Mouse (Mus musculus): Measurements from ENCODE around the gene Hspbp1.

Hspbp1 gene

DNA sequence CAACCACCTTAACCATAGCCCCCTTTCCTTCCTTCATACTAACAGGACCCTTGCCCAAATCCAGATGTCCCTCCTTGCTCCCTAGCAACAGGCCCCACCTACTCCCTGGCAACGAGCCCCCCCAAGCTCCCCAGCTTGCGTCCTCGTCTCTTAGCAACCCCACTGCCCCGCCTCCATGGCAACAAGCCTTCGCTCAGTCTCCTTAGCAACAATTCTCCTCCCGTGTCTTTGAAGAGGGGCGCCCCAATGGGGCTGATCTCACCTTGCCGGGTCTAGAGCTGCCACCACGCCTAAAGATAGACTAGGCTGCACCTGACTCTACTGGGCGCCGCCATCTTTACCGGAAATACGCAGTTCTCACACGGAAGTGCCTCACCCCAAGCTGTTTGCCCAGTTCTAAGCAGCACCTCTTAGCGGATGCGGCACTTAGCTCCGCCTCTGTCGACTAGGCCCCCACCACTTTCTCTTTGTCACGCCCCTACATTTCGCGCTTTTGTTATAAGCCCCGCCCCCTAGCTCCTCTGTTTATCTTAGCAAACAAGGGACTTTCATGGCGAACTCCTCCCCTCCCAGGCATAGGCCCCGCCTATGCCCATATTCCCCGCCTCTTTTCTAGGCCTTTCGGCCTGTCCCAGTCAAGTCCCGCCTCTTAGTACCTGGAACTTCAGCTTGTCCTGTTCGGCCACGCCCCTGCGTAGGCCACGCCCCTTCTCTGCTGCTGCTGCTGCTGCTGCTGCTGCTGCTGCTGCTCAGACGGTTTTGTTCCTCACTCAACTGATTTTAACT lies at the start of gene Hspbp1:
Gene Hspbp1, minus strand, starts transcription at position 437 of the 786 bp plus-strand sequence.
- DNase-seq: peak; percentile 88

DNA sequence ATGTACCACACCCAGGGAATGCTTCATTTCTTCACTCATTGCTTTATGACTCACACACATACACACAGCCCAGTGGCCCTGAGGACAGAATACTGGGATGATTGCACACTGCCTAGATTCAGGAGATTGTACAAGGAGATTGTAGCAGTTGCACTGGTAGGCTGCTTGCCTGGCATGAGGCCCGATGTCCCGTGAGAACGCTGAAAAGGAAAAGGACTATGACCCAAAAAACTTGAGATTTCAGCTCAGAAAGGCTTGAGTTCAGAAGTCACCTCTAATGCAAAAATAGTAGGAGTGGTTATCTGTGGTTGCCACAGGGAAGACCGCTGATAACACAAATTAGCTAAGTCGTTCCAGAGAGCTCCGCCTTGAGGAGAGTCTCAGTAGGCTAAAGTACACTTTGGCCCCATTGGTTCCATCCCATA lies 48.1 kb upstream of the Hspbp1 start:
- DNase-seq: no peak

DNA sequence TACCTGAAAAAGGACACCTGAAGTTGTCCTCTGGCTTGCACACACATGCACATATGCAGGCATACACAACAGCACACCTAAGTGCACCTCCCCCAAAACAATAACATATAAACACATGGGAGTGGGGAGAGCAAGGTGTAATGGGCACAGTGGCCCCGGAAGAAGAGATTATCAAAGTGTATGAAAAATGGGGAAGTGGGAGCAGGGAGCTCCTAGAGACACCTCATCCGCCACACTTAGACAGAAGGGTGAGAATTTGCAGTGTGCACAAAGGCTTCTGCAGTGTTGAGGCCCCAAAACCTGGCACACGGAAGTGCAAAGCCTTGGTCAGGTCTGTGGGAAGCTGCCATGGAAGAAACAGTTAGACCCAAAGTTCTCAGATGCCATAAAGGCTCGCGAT lies 46.2 kb upstream of the Hspbp1 start:
- no peak for DNase-seq

DNA sequence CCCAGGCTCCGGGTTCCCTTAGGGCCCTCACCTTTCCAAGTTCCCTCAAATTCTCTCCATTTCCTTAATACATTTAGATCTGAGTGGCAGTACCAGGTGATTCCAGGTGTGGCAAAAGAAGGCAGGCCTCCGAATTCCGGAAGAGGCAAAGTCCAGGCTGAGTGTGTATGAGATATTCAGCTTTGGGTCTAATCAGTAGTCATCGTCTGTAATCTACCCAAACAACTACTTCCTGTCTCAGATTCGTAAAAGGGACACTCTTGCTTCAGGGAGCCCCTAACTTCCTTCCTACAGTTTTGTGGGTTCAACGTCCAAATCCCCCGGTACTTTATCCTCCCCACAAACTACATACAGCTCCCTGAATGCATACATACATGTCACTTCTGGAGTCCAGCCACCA lies 40.3 kb upstream of the Hspbp1 start, which contains the start of gene Tmem150b:
Gene Tmem150b, minus strand, starts transcription at position 81 of the 400 bp plus-strand sequence.
- DNase-seq: no peak

DNA sequence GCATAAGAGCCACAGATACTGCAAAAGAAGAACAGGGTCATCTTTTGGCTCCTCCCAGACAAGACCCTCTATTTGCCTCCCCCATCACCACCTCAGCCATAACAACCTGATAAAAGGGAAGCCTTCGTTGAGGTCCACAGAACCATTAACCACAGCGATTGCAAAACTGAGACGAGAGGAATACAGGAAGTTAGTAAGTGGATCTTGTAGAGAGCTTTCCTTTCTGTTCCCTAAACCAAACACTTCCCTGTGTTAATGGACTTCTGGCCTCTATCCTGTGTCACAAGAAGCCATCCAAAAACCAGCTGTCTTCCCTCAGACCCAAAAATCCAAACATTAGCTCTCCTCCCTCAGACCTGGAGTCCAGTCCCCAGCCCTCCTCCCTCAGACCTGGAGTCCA lies 39.5 kb upstream of the Hspbp1 start:
- no peak for DNase-seq

DNA sequence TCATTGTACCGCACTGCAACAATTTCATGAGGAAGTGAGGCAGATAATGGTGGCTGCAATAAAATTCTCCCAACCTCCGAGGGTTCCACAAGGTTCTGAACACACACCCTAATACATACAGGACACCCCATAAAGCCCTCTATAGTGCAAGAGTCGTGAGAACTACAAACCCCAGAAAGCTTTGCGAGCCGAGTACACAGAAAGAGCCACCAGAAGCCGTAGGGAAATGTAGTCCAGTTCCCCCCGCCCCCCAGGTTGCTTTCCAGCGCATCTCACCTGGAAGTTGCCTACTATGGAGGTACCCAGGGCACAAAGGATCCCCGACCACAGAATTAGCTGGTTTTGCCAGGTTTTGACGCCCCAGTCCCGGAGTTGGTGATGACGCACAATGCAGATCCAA lies 38.6 kb upstream of the Hspbp1 start:
- peak; percentile 32 for DNase-seq

DNA sequence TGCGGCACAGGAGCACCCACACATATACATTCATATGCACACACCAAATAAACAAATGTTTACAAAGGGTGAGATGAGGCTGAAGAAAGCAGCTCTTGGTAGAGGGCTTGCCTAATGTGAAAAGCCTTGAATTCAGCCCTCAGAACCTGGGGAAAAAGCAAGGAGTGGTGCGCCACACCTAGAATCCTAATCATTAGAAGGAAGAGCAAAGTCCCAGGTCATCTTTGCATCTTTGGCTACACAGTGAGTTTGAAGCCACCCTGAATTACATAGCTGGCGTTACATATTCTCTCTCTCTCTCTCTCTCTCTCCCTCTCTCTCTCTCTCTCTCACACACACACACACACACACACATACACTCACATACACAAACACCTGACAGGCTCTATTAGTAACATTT lies 34.4 kb upstream of the Hspbp1 start:
- no peak for DNase-seq

DNA sequence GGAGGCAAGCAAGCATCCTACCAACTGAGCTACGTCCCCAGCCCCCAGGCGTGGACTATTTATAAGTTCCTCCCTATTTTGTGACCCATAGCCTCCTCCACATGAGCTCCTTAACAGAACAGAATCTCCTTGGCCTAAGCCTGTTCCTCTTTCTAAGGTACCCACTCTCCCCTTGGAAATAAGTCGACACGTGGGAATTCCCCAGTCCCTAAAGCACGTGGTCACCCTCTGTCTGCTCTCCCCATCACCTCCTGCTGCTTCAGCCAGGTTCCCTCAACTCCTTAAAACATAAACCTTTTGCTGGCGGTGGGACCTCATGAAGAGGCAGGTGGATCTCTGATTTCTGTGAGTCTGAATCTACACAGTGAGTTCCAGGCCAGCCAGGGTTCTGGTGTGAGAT lies 32.1 kb upstream of the Hspbp1 start:
- DNase-seq: no peak

DNA sequence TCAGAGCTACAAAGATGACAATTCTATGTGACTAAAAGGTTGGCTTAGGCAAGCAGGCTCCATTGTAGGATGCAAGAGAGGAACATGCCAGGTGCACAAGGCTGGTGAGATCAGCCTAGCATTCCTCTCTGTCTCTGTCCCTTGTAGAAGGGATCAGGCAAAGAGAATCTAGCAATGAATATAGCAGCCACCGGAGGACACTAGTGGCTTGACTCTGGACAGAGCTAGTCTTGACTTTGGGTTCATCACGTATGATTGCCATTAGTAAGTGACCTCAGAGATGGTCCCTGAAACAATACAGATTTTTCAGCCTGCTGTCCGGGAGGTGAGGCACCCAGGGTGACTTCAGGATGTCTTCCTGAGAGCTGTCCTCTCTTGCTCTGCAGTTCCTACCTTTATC lies 27.7 kb upstream of the Hspbp1 start:
- no peak for DNase-seq

DNA sequence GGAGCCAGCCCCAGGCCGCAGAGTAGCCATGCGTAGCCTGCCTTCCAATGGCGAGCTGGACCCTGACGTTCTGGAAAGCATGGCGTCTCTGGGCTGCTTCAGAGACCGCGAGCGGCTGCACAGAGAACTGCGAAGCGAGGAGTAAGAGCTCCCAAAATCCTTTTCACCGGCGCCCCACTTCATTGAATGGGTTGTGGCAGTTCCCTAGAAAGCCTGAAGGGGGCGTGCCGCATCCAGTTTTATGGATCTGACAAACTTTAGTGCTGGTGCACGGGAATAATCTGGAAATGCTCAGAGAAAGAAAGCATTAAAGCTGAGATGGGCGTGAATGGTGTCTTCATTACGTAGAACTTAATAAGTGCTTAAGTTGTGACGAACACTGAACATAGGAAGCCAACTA lies 20.2 kb upstream of the Hspbp1 start:
- DNase-seq: no peak

DNA sequence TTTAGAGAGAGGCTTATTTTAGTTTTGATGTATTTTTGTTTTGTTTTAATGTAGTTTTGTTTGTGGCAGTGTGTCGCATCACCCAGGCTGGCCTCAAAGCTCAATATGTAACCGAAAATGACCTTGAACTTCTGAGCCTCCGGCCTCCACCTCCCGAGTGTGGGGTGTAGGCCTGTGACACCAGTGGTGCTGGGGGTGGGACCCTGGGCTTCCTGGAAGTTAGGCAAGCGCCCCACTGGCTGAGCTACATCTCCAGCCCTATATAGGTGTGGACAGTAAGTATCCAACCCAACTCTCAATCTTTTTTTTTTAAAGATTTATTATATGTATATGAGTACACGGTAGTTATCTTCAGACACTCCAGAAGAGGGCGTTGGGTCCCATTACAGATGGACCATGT lies 18.3 kb upstream of the Hspbp1 start:
- DNase-seq: no peak

DNA sequence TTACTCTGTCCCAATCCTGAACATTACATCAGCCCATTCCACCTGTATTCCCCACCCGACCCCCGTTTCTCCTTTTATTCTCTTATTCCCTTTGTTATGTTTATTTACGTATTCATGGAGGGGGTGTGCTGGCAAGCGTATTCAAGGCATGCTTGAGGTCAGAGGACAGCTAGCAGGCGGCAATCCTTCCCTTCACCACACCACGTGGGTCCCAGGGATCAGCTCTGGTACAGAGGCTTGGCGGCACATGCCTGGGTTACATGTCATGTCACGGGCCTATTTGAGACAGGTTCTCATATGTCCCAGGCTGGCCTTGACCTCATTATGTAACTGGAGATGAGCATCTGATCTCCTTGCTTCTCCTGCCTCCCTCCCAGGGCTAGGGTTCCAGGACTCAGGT lies 17.5 kb upstream of the Hspbp1 start:
- DNase-seq: no peak

DNA sequence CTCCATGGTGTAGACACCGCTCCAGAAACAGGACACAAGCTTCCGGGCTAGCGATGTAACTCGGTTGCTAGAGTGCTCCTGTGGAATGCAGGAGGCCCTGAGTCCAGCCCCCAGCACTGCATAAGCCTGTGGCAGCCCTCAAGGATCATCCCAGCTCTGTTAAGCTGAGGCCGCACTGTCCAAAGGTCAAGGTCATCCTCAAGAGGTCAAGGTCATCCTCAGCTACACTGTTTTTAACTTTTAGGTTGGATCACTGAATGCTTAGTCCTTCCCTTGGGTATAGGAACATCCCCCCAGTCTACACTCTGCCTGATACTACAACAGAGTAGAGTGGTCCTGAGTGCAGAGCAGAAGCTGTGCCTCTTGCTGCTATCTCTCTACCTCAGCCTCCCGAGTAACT lies 8.1 kb upstream of the Hspbp1 start:
- no peak for DNase-seq

DNA sequence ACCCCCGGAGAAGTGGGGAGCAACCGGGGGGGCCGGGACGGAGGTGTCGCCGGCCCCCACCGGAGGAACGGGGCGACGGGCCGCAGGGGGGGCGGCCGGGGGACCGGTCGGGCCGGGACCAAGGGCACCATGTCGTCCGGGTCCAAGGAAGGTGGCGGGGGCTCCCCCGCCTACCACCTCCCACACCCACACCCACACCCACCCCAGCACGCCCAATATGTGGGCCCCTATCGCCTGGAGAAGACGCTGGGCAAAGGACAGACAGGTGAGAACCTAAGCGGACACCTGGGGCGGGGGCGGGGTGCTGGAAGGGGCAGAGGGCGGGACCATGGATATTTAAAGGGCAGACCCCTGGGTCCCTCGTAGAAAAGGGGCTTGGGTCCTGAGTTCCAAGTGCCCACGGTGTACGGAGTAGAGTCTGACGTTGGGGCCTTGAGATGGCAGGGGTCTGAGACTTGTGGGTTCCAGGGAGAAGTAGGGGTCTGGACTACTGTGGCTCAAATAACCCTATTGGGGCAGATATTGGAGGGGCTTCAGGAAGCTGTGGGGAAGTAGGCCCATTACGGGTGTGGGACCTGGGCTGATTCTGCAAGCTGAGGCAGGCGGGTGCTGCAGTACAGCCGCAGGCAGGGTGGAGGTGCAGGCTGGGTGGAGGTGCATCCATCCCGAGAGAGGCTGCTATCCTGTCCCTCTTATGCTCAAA lies 6.2 kb upstream of the Hspbp1 start:
- DNase-seq: peak; percentile 36

DNA sequence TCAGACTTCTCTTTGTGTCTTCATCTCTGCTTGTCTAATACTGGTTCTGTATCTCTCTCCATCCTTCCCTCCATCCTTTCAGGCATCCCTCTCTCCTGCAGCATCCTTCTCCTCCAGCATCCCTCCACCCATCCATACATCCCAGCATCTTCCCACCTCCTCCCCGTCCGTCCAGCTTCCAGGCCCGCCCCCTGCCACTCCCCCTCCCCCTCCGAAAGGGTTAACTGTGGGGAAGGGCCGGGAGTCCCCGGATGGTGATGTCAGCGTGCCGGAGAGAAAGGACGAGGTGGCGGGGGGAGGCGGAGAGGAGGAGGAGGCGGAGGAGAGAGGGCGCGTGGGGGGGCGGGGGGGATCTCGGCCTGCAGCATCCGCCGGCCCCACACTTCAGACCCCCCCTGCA lies 5.5 kb upstream of the Hspbp1 start, which contains the start of gene Brsk1:
Gene Brsk1, plus strand, starts transcription at position 218 of the 400 bp plus-strand sequence.
- DNase-seq: peak; percentile 86

DNA sequence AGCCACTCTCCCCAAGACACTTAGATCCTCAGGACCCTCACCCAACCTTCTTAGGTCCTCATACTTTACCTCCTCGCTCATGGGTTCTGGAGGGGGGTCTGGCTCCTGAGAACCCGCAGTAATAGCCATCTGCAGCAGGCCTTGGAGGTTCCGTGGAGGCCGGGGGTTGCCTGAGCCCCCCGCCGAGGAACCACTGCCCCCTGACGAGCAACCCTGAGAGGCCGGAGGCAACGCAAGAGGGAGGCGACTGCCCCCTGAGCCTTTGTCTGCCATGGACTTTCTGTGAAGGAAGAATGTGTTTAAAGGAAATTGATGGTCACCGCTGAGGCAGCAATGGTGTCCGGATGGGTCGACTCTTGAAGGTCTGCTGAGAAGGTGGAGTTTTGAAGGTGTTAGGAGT lies 665 bp downstream of the Hspbp1 start:
- DNase-seq: no peak

DNA sequence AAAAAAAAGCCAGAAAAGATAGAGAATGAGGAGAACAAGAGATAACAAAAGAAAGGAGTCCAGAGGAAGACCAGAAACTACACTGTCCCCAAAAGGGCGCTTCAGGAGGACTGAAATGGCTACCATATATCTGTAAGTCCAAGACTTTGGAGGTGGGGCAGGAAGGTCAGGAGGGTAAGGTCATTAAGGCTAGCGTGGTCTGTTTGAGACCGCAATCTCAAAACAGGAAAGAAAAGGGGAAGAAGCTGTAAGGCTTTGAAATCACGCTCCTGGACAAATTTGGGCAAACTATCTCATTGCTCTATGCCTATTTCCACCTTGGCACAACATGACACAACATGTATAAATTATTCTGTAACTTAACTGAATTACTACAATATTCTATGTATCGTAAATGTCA lies 1.6 kb downstream of the Hspbp1 start:
- DNase-seq: no peak

DNA sequence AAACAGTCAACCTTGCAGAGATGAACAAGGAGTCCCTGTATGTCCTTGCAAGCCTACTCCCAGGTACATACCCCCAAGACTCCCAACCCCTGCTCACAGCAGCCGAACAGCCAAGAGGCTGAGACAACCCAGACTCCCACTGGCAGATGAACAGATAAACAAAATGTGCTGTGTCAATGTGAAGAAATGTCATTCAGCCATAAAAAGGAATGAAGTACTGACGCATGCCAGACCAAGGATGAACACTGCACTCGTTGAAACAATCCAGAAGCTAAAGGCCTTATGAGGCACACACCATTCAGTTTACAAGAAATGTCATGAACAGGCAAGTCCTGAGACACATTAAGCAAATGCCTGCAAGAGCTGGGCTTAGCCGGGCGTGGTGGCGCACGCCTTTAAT lies 9.7 kb downstream of the Hspbp1 start:
- DNase-seq: no peak

DNA sequence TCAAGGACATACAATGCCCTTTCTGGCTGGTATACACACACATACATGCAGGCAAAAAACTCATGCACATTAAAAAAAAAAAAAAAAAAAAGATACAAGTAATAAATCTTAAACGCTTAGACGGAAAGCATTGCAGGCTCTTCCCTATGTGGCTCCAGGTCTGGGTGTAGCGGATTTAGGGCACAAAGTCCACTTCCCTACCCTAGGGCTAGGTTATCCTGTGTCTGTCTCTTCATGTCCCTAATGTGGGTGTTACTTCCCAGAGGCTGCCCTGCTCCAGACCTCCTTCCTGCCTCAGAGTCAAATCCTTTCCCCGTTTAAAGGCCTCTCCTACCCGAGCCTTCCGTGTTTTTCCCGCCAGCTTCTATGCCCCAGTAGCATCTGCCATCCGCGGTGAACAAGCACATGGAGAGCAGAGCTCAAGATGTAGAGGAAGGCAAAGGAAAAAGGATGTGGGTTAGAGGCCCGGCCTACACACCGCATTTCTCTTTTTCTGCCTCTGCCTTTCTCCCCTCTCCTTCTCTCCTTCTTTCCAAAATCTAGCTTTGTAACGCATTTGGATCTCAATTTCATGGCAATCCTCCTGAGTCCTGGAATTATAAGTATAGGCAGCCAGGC lies 10.6 kb downstream of the Hspbp1 start:
- DNase-seq: no peak

DNA sequence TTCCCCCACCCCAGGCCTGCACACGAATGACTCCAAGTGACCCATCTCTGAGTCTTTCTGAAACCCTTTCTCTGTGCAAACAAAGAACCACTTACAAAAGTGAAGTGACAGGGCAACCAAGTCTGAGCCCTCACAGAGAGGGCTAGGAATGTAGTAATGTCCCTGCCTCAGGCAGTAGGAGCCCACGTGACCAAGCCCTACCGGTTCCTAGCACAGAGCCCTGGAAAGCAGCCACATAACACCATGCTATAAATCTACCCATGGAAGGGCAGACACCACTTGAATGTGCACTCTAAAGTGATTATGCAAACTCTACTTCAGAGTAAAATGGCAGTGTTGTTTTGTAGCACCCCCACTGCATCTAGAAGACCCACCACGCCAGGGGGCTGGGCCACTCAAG lies 12.9 kb downstream of the Hspbp1 start:
- no peak for DNase-seq

DNA sequence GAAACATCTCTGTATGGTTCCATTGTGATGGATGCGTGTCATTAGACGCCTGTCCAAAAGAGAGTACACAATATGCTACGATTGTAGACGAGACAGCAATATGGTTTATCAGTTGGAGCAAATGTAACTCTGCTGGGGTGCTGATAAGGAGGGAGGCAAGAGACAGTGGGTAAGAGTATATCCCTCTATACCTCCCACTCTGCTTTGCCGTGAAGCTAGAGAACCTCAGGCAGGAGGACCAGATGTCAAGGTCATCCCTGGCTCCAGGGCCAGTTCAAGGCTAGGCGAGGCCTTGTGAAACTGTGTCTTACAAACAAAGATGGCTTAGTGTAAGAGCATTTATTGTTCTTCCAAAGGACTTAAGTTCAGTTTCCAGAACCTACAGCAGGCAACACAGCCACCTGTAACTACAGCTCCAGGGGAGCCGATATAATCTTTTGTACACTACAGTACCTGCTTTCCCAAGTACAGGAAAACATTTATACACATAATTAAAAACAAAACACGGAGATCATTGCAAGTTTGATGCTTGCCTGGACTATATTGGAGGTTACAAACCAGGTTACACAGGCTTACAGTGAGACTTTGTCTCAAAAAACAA lies 14.1 kb downstream of the Hspbp1 start:
- no peak for DNase-seq

DNA sequence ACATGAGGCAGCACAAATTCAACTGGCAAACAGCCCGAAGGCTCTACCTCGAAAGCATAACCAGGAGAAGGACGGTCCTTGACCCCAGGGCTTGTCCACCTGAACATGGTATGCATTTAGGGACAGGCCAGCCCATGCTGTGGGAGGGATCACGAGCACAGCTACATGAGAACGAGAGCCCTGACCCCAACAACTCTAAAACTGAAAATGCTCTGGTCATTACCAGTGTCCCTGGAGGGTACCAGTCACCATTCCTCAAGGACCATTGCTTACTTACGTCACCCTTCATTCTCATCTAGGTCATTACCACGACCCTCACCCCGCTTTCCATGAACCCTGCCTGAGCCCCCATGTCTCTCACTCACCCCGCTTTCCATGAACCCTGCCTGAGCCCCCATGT lies 15.7 kb downstream of the Hspbp1 start:
- DNase-seq: no peak

DNA sequence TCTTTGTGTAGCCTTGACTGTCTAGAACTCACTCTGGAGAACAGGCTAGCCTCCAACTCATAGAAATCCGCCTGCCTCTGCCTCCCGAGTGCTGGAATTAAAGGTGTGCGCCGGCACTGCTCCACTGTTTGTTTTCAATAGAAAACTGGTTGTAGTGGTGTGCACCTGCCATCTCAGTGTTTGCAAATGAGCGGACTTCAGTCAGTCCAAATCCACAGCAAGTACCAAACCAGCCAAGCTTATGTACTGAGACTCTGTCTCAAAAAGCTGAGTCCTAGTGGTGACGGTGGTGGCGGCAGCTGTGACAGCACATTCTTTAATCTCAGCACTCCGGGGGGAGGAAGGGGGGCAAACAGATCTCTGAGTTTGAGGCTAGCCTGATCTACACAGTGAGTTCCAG lies 16.4 kb downstream of the Hspbp1 start:
- DNase-seq: no peak

DNA sequence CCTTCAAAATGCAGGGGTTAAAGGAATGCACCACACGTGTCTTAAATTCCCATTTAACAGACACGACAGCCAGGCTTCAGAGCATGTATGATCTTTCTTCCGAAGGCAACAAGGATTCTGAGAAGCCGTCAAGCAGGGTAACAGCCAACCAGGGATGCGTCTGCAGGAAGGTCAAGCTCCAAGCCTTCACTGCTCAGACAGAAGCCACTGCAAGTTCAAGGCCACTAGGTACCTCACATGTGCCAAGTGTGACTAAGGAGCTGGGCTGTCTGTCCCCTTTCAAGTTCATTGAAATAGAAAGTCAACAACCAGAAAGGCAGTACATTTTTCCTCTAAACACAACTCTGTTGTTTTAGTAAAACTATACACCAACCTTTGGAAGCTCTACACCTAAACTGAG lies 18.0 kb downstream of the Hspbp1 start:
- DNase-seq: no peak
